Mouse (Mus musculus) c-Kit-positive CD71-negative TER-119-negative erythroid progenitor cells, embryonic 14.5 days (primary cell): ENCODE measurements around the gene Stim2.

Experiments used
- DNase-seq: peaks from one replicate; pipeline ENCODE4 v3.0.0-alpha.2; 2013; ENCODE audit warnings: low read depth

The Stim2 gene

DNA sequence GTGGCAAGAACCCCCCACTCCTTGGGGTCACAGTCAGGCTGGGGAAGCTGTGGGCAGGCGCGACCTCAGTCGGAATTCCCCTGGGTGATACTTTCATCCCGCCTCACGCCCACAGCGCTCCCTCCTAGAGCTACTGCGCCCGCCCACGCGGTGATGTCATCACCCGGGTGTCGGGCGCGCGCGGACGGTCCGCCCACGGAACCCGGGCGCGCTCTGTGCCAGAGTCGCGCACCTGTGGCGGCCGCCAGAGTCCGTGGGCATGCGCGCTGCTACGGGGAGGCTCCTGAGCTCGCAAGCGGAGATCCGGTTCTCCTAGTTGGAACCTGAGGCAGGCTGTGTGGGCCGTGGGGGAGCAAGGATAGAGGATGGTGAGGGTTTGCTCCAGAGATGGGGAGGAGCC lies 3.0 kb upstream of the Stim2 start:
- peak; percentile 73 for DNase-seq

DNA sequence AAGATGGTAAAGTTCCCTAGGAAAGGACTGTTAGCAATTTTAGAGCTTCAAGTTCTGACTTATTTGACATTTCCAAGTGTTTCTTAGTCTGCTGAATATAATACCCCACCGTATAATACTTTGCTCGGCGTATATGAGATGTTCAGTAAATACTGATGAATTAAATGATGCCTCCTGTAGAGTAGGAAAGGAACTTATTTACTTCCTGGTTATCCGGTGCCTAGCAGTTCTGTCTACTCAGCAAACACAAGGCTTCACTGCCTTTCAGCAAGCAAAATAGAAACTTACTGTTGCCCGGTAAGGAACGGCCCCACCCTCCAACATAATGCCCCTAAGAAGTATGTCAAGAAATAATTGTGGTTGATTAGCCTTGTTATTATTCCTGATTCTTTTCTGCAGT lies 1.5 kb upstream of the Stim2 start:
- no peak for DNase-seq

DNA sequence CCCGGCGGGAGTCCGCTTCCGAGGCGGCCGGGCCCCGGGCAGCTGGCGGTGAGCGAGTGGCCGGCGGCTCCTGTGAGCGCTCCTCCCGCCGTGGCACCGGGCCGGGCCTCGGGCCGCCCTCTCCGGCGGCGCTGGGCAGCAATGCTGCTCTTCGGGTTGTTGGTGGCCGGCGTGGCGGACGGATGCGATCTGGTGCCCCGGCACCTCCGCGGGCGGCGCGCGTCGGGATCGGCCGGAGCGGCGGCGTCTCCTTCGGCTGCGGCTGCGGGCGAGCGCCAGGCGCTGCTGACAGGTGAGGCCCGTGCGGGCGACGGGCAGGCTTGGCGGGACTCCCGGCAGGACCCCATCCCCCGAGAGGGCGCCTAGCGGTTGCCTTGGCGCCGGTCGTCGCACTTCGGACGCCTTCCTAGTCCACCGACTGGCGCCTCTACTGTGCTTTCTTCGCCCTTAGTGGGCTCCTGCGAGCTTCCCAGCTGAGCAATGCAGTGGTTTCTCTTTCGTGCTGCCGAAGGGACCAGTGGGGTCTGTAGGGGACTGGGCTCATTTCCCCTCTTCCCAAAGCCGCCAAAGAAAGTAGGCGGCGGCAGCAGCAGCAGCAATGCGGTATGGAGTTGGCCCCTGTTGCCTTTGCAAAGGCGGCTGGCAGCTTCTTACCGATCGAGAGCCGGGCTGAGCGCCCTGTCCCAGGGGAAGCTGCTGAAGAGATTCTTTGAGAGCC lies 603 bp downstream of the Stim2 start:
- no peak for DNase-seq

DNA sequence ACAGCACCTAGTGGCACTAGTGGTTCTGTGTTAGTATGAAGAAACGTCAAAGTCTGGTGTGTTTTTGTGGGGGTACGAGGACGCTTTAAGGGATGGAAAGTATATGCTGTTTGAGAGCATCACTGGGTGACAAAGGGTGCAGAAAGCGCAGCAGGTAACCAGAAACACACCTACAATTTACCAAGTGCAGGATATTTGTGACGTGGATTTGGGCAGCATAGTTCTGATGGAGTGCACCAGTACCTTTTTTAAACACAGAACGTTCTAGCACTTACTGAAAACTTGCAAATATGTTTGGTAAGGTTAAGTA lies 1.1 kb downstream of the Stim2 start:
- DNase-seq = no peak

DNA sequence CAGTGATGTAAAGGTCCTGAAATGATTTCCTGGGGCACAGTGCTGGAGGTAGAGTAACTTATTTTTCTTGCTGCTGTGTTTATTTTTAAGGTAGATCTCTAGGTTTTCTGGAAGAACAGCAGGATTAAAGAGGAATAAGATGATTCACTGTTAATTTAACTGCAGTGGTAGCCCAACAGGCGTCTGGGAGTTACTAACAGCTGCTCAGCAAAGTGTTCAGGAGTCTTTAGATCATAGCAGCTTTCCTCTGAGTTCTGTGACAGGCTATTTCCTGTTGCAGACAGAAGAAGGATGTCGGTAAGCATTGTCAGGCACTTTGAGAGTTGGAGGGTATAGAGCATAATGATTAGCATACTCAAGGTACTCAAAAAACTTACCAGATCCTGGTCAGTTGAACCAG lies 1.5 kb downstream of the Stim2 start:
- no peak for DNase-seq

DNA sequence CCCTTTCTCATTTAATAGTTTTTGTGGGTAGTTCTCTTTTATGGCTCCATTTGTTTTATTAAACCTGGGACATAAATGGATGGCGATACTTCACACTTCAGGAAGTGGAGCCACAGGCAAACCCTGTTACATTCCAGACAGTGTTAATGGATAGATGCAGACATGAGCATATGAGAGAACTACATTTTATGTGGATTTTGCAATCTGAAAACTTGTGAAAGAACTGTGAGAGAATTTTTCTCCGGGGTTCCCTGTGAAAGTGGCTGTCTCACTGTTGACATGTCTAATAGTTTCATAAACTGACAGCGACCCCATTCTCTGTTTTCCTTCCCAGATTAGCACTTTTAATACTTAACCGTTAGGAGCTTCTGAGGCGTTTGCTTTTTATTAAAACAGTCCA lies 2.7 kb downstream of the Stim2 start:
- DNase-seq = no peak

DNA sequence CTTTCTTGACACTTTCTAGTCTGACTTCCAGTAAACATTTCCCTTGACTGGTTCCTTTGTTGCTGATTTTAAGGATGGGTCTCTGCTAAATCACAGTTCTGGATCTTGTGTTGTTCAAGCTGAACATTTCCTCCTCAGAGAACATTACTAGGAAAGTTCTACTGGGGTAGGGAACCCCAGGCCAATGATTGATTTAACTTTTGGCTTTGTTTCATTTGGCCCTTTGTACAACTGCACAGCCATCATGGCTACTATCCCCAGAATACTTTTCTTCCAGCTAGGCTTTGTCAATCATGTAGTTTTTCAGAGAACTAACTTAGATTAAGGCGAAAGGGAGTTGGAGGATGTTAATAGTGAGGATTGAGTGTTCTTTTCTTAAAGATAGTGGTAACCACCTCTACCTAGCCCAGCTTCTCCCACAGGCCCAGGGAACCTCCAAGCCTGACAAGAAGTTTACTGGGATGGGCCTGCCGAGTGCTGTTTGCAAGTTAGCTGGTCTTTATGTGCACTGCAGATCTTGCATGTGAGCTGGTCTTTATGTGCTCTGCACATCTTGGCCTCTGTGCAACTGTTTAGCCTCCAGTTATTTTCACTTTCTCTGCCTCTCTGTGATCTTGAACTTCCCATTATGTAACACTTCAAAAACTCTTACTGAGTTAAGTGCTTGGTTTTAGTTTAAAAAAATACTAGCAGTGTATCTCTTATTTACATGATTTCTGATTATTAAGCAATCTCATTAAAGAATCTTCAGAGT lies 7.0 kb downstream of the Stim2 start:
- DNase-seq = no peak

DNA sequence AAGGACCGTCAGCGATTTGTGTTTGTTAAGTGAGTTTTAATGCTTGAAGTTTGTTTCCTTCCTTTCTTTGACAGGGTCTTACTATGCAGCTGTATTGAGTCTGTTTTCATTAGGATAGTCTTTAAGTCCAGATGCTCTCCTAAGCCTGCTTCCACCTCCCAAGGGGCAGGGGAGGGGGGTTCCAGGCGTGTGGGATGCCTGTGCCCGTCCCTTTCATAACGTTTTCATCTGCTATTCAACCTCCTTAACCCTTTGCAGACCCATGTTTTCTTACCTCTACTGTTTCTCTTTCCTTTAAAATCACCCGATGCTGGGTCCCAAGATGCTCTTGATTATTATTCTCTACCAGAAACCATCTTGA lies 7.5 kb downstream of the Stim2 start:
- no peak for DNase-seq

DNA sequence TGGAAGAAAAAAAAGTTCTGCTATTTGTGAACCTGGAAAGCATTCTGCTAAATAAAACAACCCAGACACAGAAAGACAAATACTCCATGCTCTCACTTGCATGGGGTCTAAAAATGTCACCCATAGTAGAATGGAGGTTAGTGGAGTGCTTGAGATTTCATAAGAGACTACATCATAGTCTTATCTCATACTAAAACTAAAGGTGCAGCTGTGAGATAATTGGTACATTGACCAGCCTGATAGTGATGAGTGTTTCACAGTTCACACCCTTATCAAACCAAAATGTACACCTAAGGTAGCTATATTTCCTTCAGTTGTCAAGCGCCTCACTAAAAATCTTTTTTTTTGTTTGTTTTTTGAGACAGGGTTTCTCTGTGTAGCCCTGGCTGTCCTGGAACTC lies 8.5 kb downstream of the Stim2 start:
- no peak for DNase-seq

DNA sequence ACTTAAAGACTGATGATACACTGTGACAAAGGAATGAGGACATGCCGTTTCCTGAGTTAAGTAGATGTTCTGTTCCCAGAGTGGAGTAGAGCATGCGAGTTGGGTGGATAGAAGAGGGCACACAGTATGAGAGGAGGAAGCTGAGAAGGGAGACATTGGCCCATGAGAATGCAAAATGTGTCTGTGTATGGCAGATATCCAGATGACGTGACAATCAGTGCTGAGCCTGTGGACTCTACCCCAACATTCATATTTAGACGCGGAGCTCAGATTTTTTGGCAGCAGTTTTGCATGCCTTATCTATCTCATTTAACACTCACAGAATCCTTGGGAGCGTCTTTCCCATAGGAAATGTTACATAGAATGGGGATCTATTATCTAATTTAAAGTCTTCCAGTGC lies 9.3 kb downstream of the Stim2 start:
- no peak for DNase-seq

DNA sequence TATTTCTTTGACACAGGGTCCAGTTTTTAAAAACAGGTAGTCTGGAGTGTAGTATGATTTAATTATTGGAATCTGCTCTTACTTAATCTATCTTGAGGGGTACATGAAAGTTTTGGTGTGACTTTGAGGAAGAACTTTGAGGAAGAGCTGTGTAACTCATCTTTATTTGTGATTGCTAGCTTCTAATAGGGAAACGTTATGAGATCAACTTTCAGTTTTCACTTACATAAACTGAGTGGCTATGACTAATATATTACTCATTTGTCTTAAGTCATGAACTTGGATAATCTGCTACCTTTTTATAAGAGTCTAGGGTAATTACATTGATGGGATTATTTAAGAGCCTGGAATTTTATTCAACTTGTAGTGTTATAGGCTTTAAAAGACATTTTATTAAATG lies 15.0 kb downstream of the Stim2 start:
- no peak for DNase-seq

DNA sequence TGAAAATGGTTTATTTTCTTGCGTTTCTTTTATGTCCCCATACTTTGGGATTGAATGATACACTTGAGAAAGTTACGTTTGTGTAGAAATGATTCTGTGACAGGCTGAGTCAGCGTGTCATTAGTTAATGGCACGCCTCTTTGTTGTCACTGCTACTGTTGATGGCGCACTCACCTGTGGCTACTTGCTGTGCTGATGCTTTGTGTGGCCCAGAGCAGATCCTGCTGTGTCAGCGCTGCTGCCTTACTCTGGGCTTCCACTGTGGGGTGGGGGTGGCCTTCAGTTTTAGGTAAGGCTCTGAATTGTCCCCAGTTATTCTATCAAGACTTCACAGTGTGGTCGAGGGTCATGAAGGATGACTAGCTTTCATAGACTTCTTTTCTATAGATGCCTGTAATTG lies 18.8 kb downstream of the Stim2 start:
- no peak for DNase-seq

DNA sequence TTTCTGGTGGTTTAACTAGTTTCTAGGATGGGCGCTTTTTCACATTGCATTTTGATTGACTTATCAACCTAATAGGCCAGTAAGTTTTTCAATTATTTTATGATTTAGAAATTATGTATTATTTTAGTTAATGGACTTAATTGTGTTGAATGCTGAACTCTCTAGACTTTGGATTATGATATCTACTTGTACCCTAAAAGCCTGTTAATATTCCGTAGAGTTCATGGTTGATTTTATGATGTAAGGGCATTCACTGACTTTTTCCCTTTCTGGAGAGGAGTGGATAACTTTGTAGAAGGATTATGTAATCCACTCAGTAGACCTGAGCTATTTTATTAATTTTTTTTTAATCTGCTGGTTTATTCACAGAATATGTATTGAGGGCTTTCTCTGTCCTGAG lies 20.6 kb downstream of the Stim2 start:
- DNase-seq = no peak

DNA sequence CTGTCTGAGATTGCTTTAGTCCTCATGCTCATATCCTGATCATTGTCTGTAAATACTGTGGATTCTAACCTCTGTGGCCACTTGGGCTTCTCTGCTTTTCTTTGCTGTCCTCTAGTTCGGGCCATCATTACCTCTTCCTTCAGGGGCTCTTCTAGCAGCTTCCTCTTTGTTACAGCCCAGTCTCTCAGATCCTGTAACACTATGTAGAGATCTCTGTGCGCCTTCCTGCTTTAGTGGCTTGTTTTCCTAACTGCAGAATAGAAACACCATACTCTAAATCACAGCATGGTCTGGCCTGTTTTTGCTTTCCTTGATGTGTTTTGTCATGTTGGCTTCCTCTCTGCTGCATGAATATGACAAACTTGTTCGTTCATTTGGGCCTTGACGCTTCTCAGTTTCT lies 21.2 kb downstream of the Stim2 start:
- no peak for DNase-seq

DNA sequence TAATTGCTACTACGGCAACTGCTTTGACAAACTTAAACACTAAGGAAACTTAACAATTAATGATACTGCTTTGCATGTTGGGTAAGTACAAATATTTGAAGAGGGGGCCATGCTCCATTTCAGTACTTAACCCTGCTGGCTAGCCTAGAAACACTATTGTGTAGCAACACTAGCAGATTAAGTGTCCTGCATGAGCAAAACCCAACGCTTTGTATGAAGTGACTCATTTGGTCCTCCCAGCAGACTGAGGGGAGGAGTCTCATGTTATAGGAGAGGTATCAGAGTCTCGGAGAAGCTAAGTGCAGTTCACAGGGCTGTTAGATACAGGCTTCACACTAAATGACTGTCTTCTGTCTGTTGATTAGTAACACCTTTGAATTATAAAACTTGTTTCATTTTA lies 26.3 kb downstream of the Stim2 start:
- DNase-seq = no peak

DNA sequence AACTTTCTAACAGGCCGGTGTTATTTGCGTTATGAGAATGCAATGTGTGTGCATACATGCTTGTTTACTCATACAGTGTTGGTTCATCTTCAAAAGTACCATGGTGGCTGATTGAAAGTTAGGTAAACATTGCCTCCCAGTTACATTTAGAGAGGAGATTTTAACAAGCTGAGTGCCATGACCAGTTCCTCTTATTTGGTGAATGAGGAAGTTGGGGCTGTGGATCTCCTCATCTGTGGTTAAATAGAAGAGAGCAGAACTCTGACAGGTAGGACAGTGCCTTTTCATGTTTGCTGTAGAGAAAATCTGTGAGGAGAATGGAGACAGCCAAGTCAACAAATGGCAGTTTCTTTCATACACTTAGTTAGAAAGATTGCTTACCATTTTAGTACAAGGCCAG lies 27.3 kb downstream of the Stim2 start:
- peak; percentile 32 for DNase-seq

DNA sequence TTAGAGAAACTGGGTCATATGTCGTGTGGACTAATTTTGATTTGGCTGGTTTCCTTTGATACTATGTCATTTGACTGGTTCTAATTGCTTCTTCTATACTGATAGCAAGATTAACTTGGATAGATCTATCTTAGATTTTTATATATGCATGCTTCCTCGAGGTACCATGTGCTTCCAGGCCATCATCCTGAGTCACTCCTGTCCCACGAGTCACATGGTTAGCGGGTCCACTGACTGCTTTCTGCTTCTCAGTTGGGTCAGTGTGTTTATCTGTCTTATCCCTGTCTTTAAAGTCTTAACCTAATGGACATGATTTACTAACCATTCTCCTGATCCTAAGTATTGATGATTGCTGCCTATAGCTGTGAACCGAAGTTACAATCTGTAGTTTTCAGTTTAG lies 34.9 kb downstream of the Stim2 start:
- DNase-seq = no peak

DNA sequence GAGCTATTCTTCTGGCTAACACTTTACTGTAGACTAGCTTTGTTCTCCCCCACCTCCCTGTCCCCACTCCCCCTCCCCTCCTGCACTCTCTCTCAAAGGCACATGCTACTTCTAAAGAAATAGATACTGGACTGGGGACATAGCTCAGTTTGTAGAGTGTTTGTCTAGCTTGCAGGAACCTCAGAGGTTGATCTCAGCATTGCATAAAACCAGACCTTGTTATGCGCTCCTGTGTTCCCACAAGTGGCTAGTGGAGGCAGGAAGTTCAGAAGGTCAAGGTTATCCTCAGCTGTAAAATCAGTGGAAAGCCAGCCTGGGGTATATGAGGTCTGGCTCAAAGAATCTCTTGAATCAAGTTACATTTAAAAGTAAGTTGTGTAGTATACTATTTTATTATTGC lies 36.4 kb downstream of the Stim2 start:
- DNase-seq = no peak

DNA sequence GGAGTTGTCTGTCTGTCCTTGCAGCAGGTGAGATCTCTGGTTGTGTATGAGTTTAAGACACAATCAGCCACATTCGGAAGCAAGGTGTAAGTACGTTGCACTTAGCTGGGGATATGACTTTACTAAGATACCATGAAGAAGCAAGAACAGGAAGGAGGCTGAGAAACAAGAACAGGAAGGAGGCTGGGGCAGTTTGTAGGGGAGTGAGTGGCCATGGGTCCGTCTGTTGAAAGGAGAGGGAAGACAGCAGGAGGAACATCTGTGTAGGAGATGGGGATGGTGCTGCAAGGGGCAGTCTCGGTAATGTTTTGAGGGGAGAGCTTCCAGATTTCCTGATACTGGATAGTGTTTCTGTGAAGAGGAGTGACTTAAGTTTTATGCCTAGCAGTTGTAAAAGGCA lies 40.3 kb downstream of the Stim2 start:
- DNase-seq = no peak

DNA sequence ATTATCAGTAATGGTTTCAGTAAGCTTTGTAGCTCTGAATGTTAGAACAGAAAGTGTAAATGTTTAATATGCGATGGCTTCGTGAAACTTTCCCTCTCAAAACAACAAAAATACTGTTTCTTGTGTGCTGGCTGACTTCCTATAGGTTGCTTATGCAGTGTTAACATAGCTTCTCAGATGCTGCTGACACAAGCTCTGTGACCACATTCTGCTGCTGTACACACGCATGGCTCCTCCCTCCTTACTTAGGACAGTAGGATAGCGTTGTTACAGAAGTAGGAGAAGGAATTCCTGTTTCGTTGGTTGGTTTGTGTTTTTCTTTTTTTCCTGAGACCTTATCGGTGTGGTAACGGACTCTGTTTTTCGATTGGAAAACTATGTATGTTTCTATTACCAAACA lies 42.2 kb downstream of the Stim2 start:
- no peak for DNase-seq

DNA sequence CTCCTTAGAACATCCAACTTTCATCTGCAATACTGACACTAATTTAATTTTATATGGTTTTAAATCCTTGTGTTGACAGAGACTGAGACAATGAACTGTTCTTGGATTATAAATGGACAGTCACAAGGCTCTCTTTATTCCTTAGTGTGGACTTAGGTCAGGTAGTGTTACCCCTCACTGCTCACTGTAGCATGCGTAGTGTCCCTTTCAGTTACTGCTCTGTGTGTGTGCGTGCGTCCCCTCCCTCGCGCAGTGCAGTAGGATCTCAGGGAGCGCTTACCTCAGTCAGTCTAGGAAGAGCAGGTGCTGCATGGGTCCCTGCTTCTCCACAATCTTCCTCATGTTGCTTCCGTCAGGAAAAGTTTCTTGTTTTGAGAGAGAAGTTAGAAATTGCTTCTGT lies 43.7 kb downstream of the Stim2 start:
- DNase-seq = no peak

DNA sequence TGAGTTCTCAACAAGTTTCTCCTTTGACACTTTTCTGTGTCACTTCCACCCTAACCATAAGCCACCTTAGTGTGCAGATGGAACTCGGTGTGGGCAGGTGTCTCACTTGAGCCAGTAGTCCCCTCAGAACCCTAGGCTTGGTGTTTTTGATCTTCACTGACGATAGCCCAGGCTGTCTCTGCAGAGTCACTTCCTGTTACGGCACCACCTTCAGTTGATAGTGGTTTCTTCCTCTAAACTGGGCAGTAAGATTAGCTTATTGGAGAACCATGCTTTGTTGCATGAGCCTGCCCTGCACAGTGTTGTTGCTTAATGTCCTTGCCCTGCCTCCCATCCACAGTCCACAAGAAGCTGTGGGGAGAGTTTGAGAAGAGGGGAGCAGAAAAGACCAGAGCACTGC lies 47.2 kb downstream of the Stim2 start:
- DNase-seq = no peak

DNA sequence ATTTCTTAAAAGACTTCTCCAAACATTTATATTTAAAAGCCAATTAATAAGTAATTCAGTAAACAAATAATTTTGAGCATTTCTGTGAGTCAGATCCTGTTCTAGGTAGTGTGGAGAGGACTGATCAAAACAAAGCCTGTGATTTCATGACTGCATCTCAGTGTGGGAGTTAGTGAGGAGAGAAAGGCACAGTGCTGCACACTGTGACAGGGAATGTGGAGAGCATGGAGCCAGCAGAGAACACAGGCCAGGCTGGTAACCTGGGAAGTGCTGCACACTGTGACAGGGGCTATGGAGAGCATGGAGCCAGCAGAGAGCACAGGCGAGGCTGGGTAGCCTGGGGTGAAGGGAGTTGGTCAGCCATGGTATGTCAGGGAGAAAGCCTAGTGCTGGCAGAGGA lies 48.1 kb downstream of the Stim2 start:
- DNase-seq = no peak

DNA sequence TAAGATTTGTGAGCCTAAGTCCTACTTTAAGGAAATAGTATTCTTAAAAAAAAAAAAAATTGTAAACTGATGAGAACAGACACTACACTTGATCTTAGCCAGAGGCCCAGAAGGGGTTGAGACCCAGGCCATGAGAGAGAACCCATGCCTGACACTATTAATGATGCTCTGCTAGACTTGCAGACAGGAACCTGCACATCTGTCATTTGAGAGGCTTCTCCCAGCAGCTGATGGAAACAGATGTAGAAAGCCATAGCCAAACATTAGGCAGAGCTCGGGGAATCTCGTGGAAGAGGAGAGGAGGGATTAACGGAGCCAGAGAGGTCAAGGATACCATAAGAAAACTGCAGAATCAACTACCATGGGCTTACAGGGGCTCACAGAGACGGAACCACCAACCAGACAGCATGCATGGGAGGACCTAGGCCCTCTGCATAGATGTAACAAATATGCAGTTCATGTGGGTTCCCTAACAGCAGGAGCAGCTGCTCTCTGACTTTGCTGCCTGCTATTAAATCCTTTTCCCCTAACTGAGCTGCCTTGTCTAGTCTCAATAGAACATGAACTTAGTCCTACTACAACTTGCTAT lies 50.9 kb downstream of the Stim2 start:
- no peak for DNase-seq
